Mouse (Mus musculus) intestine, embryonic 15.5 days (tissue): Measurements from ENCODE around the gene Sh3rf1. TPM values are rescaled to one million over a fixed set of nuclear protein-coding genes. Genes with fewer than 3 reads are reported as not detected.

Experiments
- ATAC-seq: fragments of 200-750 bp; cut with Nextera tagmentation; 2 replicates; pipeline ENCODE4 v1.8.0; 2017; ENCODE audit warnings: moderate TSS enrichment, moderate library complexity
- H3K27ac ChIP-seq: fragments of 300-500 bp; sonication (generic); 2 replicates; pipeline ENCODE4 v1.5.1; 2015; ENCODE audit warnings: mild to moderate bottlenecking, inconsistent platforms
- H3K27me3 ChIP-seq: fragments of 300-500 bp; sonication (generic); replicated peaks from 2 replicates; pipeline ENCODE4 v1.6.1; 2015; ENCODE audit warnings: inconsistent platforms
- H3K36me3 ChIP-seq: fragments of 300-500 bp; sonication (generic); 2 replicates; pipeline ENCODE4 v1.6.1; 2015; ENCODE audit warnings: inconsistent platforms
- H3K4me1 ChIP-seq: fragments of 300-500 bp; sonication (generic); replicated peaks from 2 replicates; pipeline ENCODE4 v1.6.1; 2015; ENCODE audit warnings: inconsistent platforms
- H3K4me2 ChIP-seq: fragments of 300-500 bp; sonication (generic); replicated peaks from 2 replicates; pipeline ENCODE4 v1.6.1; 2015; ENCODE audit warnings: mild to moderate bottlenecking, inconsistent platforms
- H3K4me3 ChIP-seq: fragments of 300-500 bp; sonication (generic); replicated peaks from 2 replicates; pipeline ENCODE4 v1.5.1; 2015; ENCODE audit warnings: inconsistent platforms
- H3K9ac ChIP-seq: fragments of 300-500 bp; sonication (generic); 2 replicates; pipeline ENCODE4 v1.6.1; 2015; ENCODE audit warnings: inconsistent platforms
- H3K9me3 ChIP-seq: fragments of 300-500 bp; sonication (generic); 2 replicates; pipeline ENCODE4 v1.6.1; 2016; ENCODE audit warnings: inconsistent platforms
- WGBS: fragments of 180-500 bp; shearing (Covaris S2); methylation state at CpG from one replicate; pipeline ENCODE4 v1.1.7; 2015; 5-methylcytosine and 5-hydroxymethylcytosine counted together
- polyA plus RNA-seq: library from polyadenylated mRNA; unstranded; fragments of >200 nt; fragmentation: Nextera tagmentation; extraction: Ambion mirVana; gene quantifications from 2 replicates; pipeline ENCODE4 v1.2.1, GENCODE M21; 2015

Gene Sh3rf1
- polyA plus RNA-seq = 11.4 and 11.7 TPM in 2 replicates

DNA sequence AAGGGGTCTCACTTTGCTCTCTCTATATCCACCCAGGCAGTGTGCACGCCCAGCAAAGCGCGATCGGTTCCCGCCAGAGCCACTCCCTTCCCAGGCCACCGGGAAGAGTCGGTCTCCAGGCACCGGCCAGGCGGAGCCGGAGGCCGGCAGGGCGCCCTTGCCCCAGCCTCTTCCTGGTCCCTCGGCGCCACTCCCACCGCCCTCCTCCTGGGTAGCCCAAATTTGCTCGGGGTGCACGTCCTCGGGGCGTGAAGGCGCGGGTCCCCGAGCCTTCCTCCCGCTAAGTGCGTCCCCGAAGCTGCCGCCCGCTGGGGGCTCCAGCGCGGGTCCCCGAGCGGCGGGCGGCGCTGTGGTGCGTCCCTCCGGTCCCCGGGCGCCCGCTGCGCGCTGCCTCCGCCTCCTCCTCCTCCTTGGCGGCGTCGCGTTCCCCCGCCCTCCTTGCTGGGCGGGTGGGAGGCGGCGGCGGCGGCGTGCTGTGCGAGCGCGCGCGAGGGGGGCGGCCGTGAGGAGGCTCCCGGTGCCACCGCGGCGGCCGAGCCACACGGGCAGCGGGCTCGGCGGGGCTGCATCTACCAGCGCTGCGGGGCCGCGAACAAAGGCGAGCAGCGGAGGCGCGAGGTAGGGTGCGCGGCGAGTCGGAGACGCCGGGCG lies at the start of gene Sh3rf1:
Gene Sh3rf1, plus strand, starts transcription at position 144 of the 651 bp plus-strand sequence.
- H3K9me3 ChIP-seq = no peaks in the 10 kb centered on the region
- under 1% methylated on average over 79 of the region's 84 CpGs for whole genome bisulfite sequencing

DNA sequence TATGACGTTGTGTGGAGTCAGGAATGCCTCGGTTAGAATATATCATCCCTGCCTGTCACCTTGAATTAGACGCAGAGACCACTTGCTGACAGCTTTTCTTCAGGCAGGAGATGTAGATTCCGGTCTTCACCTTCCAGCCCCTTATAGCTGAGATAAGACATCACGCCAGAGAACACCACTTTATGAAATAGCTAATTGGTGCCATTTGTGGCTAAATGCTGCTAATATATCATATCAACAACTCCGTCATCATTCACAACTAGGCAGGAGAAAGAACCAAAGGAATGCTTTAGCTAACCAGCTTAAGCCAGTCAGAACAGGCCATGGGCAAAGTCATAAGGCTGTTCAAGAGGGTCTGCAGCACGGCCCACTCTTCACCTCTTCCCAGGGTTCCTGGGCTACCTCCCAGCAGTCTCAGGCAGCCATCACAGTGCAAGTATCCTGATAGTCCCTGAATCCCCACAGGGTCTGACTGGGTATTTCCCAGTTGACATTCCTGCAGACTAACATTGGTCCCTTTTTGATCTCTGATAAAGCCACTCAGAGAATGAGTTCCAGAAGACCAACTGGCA lies 49.7 kb upstream of the Sh3rf1 start:
- no peak for ATAC-seq
- Histone ChIP-seq H3K36me3 (no peaks in the 10 kb centered on the region), H3K27ac (no peak overlapping the region), H3K4me2 (no peak overlapping the region), H3K4me3 (no peak overlapping the region), H3K9ac (no peak overlapping the region), H3K9me3 (no peaks in the 10 kb centered on the region), H3K4me1 (no peaks in the 10 kb centered on the region), H3K27me3 (no peaks in the 10 kb centered on the region)
- 84% methylated on average over 7 of the region's 7 CpGs for WGBS

More for the DNA sequence above, at the start of gene Sh3rf1:
- Histone ChIP-seq H3K4me2 (peak within 1 kb of the TSS; percentile 86), H3K4me3 (peak within 1 kb of the TSS; percentile 83), H3K9ac (peak within 1 kb of the TSS; percentile 86), H3K27me3 (no peaks in the 10 kb centered on the region), H3K4me1 (peaks cover 11% of the 10 kb centered on the region), H3K27ac (peak within 1 kb of the TSS; percentile 83), H3K36me3 (no peaks in the 10 kb centered on the region)
- ATAC-seq = peak; percentile 96

DNA sequence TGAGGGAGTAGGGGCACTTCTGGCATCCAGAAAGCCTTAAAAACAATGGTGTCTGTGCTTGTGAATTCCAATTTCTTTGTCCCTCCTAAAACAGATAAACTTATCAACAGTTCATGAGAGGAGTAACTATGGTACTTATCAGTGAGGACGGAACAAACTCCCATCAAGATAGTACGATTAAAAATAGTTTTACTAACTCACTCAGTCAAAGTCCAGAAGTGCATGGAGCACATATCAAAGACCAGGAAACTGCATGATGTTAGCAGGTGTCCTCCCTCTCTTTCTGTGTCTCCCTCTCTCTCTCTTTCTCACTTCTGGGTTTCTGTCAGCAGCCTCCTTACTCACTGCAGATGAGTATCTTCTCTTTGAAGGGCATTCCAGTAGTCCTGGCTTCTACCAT lies 47.8 kb upstream of the Sh3rf1 start:
- Histone ChIP-seq H3K27me3 (no peaks in the 10 kb centered on the region), H3K9ac (no peak overlapping the region), H3K4me2 (no peak overlapping the region), H3K4me3 (no peak overlapping the region), H3K9me3 (no peaks in the 10 kb centered on the region), H3K36me3 (no peaks in the 10 kb centered on the region), H3K27ac (no peak overlapping the region), H3K4me1 (no peaks in the 10 kb centered on the region)
- 65% methylated on average over 2 of the region's 2 CpGs for WGBS
- peak; percentile 66; the same call in 1 of the 2 replicates for ATAC-seq

DNA sequence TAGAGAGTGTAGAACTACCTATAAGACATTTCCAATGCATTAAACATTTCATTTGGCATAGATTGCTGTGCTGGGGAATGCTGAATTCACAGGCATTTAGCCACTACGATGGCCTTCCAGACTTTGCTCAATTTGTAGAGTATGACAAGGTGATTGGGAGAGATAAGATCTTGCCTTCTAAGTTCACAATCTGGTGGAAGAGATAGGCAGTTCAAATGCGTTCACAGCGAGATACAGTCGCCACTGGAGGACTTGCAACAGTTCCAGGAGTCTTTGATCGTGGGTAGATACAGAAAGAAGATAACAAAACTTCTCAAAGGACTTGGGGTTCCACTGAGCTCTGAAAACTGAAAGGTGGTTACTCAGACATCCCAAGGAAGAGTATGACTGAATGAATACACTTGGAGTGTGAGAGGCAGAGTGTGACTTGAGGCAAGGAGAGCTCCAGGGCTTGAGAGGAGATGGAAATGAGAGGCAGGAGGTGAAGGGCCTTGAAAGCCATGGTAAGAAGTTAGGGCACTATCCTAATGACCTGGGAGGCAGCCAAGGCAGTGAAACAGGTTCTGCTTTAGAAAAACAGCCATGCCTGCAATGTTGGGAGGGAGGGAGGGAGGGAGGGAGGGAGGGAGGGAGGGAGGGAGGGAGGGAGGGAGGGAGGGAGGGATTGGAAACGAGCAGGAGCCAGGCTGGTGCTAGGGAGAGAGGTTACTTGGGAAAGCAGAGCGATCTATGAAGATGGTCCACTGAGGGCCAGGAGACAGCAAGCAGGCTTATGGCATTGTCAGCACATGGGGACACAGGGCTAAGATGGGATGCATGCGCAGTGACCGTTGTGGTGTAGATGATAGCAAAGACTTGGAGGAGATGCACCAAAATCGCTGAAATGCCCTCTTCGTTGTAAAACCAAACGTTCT lies 45.7 kb upstream of the Sh3rf1 start:
- H3K4me2 ChIP-seq = no peak overlapping the region
- no peak for ATAC-seq
- WGBS = 69% methylated on average over 12 of the region's 12 CpGs

DNA sequence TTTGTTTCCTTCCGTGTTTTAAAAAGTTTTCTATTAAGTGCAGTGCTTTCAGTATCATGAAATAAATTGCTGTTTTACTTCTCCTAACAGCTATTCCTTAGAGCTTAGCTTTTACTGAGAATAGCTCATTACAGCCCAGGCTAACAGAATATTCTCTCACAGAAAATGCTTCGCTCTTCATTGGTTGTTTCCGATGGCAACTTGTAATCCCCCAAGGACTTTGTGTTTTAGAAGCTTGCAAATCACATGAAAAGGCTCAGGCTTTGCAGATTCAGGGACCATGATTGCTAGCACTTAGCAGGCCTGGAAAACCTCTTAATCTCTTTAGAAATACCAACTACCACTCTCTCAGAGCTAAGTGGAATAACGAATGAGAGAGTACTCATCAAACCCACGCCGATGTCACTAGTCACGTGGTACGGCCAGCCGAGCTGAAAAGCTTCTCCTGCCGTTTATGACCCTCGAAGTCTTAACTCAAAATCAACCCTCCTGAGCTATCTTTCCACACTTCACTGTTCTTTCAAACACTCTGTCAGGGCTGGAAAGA lies 45.0 kb upstream of the Sh3rf1 start:
- Histone ChIP-seq H3K4me2 (no peak overlapping the region), H3K36me3 (no peaks in the 10 kb centered on the region), H3K4me1 (no peaks in the 10 kb centered on the region), H3K27me3 (no peaks in the 10 kb centered on the region), H3K9ac (no peak overlapping the region), H3K9me3 (no peaks in the 10 kb centered on the region), H3K27ac (no peak overlapping the region), H3K4me3 (no peak overlapping the region)
- no peak for ATAC-seq
- 69% methylated on average over 11 of the region's 11 CpGs for WGBS

More for the DNA sequence above, 45.7 kb upstream of the Sh3rf1 start:
- H3K4me3 ChIP-seq = no peak overlapping the region
- no peaks in the 10 kb centered on the region for H3K36me3 ChIP-seq
- H3K4me1 ChIP-seq = no peaks in the 10 kb centered on the region
- H3K27ac ChIP-seq = no peak overlapping the region
- H3K27me3 ChIP-seq = no peaks in the 10 kb centered on the region
- H3K9ac ChIP-seq = no peak overlapping the region
- H3K9me3 ChIP-seq = no peaks in the 10 kb centered on the region

DNA sequence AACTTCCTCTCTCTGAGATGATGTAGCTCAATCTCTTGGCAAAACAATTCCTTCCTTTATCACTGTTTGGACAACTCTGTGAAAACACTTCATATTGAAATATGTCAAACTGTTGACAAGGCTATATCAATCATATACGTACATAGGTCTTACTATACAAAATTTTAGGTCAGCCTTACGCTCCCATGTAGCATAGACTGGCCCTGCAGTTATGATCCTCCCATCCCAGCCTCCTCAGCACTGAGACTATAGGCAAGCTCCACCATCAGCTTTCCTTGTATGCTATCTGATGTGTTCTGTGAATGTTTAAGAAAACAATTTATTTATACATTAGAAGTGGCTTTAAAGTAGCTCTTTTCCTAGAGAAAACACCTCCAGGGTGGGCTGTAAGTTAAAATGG lies 42.1 kb upstream of the Sh3rf1 start:
- H3K9ac ChIP-seq = no peak overlapping the region
- WGBS = 57% methylated on average over 2 of the region's 2 CpGs
- no peaks in the 10 kb centered on the region for H3K9me3 ChIP-seq
- H3K4me3 ChIP-seq = no peak overlapping the region
- H3K36me3 ChIP-seq = no peaks in the 10 kb centered on the region
- no peak overlapping the region for H3K4me2 ChIP-seq
- 0 out of 2 replicates have a peak, but pooled peaks cover 2% of the 10 kb centered on the region for H3K4me1 ChIP-seq
- no peak overlapping the region for H3K27ac ChIP-seq
- ATAC-seq = 0 out of 2 replicates have a peak, but pooled peaks have one; percentile 23
- no peaks in the 10 kb centered on the region for H3K27me3 ChIP-seq

DNA sequence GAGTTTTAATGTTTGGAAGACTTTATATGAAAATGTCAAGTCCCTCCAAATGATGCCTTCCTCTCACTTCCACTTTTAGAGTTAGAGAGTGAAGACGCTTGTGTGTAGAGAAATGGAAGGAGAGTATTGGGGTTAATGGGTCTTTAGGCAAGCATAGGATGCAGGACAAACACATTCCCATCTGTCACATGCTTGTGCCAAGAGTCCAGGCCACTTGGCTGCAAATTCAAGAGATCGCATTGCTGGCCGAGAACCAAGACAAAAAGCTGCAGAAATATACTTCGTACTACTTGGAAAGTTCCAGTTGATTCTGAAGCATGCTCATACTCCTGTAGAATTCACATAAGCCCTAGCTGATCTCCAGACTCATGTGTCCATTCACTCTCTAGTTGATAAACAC lies 41.7 kb upstream of the Sh3rf1 start:
- no peak overlapping the region for H3K4me2 ChIP-seq
- H3K4me1 ChIP-seq = 0 out of 2 replicates have a peak, but pooled peaks cover 2% of the 10 kb centered on the region
- H3K9ac ChIP-seq = no peak overlapping the region
- H3K9me3 ChIP-seq = no peaks in the 10 kb centered on the region
- no peak for ATAC-seq
- no peak overlapping the region for H3K27ac ChIP-seq
- H3K4me3 ChIP-seq = no peak overlapping the region
- no peaks in the 10 kb centered on the region for H3K36me3 ChIP-seq
- no peaks in the 10 kb centered on the region for H3K27me3 ChIP-seq
- WGBS = 73% methylated on average over 4 of the region's 4 CpGs

DNA sequence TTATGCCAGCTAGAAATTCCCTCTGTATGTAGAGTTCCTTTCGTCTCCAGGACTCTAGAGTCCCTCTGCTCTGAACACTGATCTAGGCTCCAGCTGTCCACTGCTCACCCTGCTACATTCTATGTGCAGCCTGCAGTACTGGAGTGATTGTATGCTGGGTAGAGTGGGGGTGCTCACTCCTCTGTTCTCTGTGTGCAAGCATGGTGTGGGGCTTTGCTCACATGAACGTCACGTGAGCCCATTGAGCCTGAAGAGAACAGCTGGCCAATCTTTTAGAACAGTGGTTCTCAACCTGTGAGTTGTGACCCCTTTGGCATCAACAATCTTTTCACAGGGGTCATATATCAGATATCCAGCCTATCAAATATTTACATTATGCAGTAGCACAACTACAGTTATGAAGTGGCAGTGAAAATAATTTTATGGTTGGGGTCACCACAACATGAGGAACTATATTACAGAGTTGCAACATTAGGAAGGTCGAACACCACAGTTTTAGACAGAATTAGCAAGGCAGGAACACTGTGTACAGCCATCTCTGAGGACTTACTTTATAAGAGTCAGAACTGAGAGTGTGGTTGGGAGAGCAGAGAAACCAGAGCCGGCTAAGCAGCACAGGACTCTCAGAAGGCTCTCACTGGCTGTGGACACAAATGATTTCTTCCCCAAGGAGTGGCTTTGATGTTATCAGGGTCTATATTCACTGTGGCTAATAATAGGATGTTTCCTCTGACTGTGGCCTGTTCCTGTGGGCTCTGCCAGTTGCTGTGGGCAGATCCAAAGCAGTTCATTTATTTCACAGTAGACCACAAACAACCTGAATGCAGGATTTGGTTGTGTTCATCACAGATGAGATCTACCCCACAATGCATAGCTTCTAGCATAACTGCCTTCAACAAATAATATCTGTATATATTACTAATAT lies 38.1 kb upstream of the Sh3rf1 start:
- Histone ChIP-seq H3K4me1 (0 out of 2 replicates have a peak, but pooled peaks cover 2% of the 10 kb centered on the region), H3K27ac (no peak overlapping the region), H3K4me3 (no peak overlapping the region), H3K36me3 (no peaks in the 10 kb centered on the region), H3K4me2 (no peak overlapping the region), H3K9me3 (no peaks in the 10 kb centered on the region), H3K9ac (no peak overlapping the region), H3K27me3 (no peaks in the 10 kb centered on the region)
- ATAC-seq = no peak
- 52% methylated on average over 5 of the region's 5 CpGs for WGBS

DNA sequence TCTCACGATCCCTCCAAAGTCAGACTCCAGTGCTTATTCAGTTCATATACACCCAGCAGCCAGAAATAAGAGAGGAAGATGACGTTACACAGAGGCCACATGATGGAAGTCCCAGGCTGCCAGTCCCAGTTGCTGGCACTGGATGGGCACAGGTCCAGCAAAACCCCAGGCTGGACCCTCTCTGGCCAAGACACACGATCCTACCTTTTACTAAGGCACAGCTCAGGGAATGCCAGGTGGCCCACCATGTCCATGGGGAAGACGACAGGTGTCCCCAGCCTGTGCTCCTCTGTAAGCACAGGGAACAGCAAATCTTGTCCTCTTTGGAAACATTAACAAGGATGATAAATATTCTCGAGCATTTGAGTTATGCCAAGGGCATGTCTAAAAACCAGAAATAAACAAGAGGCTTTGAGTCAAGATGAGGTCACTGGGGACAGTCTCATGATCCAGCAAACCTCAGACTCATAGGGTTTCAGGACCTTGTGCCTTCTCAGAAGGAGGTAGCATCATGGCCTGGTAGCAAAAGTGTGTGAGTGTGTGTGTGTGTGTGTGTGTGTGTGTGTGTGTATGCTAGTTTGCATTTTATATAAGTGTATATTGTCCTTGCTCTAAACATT lies 29.3 kb upstream of the Sh3rf1 start:
- 62% methylated on average over 5 of the region's 5 CpGs for WGBS
- no peak for ATAC-seq

DNA sequence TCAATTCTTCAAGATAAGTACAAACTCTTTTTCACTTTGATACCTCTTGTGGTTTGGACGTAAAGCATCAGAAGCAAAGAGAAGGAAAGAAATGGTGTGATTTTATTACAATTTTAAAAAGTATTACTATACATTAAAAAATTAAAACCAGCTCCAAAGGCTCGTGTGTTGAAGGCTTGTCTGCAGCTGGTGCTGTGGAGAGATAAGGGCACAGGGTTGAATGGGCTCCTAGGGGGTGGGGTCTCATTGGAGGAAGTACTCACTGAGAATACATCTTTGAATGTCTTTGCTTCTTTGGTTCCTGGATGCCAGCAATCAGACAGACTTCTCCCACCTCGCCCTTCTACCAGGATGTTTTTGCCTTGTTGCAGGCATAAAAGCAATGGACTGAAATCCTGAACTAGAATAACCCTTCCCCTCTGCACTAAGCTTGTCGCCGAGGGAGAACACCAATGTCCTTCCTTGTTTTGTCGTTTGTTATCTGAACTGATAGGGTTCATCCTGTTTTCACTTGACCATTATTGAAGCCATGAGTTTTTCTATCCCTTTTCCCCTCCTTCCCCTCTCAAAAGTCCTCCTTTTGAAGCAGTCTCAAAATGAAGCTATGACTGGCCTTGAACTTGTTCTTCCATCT lies 23.3 kb upstream of the Sh3rf1 start:
- no peak overlapping the region for H3K27ac ChIP-seq
- no peaks in the 10 kb centered on the region for H3K27me3 ChIP-seq
- no peak overlapping the region for H3K4me2 ChIP-seq
- no peaks in the 10 kb centered on the region for H3K4me1 ChIP-seq
- H3K36me3 ChIP-seq = no peaks in the 10 kb centered on the region
- H3K9me3 ChIP-seq = no peaks in the 10 kb centered on the region
- no peak for ATAC-seq
- WGBS = 69% methylated on average over 6 of the region's 6 CpGs
- H3K9ac ChIP-seq = no peak overlapping the region
- H3K4me3 ChIP-seq = no peak overlapping the region

More for the DNA sequence above, 29.3 kb upstream of the Sh3rf1 start:
- Histone ChIP-seq H3K9me3 (no peaks in the 10 kb centered on the region), H3K4me1 (no peaks in the 10 kb centered on the region), H3K36me3 (no peaks in the 10 kb centered on the region), H3K4me3 (no peak overlapping the region), H3K27ac (no peak overlapping the region), H3K4me2 (no peak overlapping the region), H3K9ac (no peak overlapping the region), H3K27me3 (no peaks in the 10 kb centered on the region)
